Mouse (Mus musculus) small intestine, adult 2 months (tissue): ENCODE data around the gene Gm4756. TPM values are rescaled to one million over a fixed set of nuclear protein-coding genes. Genes with fewer than 3 reads are reported as not detected.

Experiments used
- H3K27ac ChIP-seq: fragments of 200-500 bp; 2 replicates; pipeline ENCODE4 v1.5.1; 2012; ENCODE audit warnings: low read depth, low read length, control low read depth, inconsistent platforms; ENCODE audit not compliant: insufficient read depth
- H3K27me3 ChIP-seq: fragments of 200-500 bp; 2 replicates; pipeline ENCODE4 v1.6.1; 2012; ENCODE audit warnings: mild to moderate bottlenecking, moderate library complexity, low read length, inconsistent platforms; ENCODE audit not compliant: control insufficient read depth, insufficient read depth
- H3K36me3 ChIP-seq: fragments of 200-500 bp; 2 replicates; pipeline ENCODE4 v1.6.1; 2012; ENCODE audit warnings: mild to moderate bottlenecking, low read length, control low read depth, inconsistent platforms; ENCODE audit not compliant: control insufficient read depth, insufficient read depth
- H3K4me1 ChIP-seq: fragments of 200-500 bp; 2 replicates; pipeline ENCODE4 v1.6.1; 2012; ENCODE audit warnings: low read length, inconsistent platforms, mixed read lengths; ENCODE audit not compliant: control insufficient read depth, insufficient read depth, insufficient read length
- H3K4me3 ChIP-seq: fragments of 200-500 bp; 2 replicates; pipeline ENCODE4 v1.5.1; 2012; ENCODE audit warnings: low read depth, mild to moderate bottlenecking, control low read depth, inconsistent platforms, low read length, moderate library complexity
- CTCF ChIP-seq: fragments of 200-500 bp; IDR thresholded peaks from 2 replicates; pipeline ENCODE4 v1.5.1; 2012; ENCODE audit warnings: low read depth, mild to moderate bottlenecking, control low read depth, inconsistent platforms, low read length, moderate library complexity, mixed read lengths; ENCODE audit not compliant: insufficient replicate concordance, insufficient read length; ENCODE audit errors: extremely low read depth
- POLR2A ChIP-seq: fragments of 200-500 bp; IDR thresholded peaks from 2 replicates; pipeline ENCODE4 v1.6.1; 2012; ENCODE audit warnings: low read depth, mild to moderate bottlenecking, control low read depth, inconsistent platforms, low read length, moderate library complexity
- WGBS: fragments of 180-500 bp; shearing (Covaris S2); methylation state at CpG from one replicate; pipeline ENCODE4 v1.1.7; 2018; 5-methylcytosine and 5-hydroxymethylcytosine counted together
- polyA plus RNA-seq: library from polyadenylated mRNA; depleted of rRNA; stranded (reverse); fragments of >200 nt; gene quantifications from 2 replicates; pipeline ENCODE4 v1.2.3, GENCODE M21; 2012; rRNA removed

The Gm4756 gene
- polyA plus RNA-seq, 1 experiment, result not detected

- Histone ChIP-seq H3K4me1 (no peaks in the 10 kb centered on the region), H3K4me3 (peak within 1 kb of the TSS; percentile 72), H3K36me3 (no peaks in the 10 kb centered on the region), H3K27ac (no peak within 1 kb of the TSS), H3K27me3 (no peaks in the 10 kb centered on the region)
- WGBS, result under 1% methylated on average over 45 of the region's 45 CpGs
- TF ChIP-seq POLR2A, result no peak; the same call in 1 of the 2 replicates
- TF ChIP-seq CTCF, result no peak
Measured at GRCm38 (mm10) chr12:72536021-72536597, 113.4 kb downstream of the Gm4756 start, which contains the start of gene Pcnx4. Gene Pcnx4 (plus strand): TSS chr12:72536383.

GRCm38 (mm10) chr12:72535599-72535998 is 113.9 kb downstream of the Gm4756 start:
- TF ChIP-seq CTCF, result no peak
- TF ChIP-seq POLR2A, result no peak
- Histone ChIP-seq H3K27ac (no peak overlapping the region), H3K4me1 (no peaks in the 10 kb centered on the region), H3K36me3 (no peaks in the 10 kb centered on the region), H3K4me3 (peak overlapping the region; percentile 72), H3K27me3 (no peaks in the 10 kb centered on the region)
- WGBS, result 39% methylated on average over 3 of the region's 3 CpGs

- TF ChIP-seq CTCF (no peak), POLR2A (no peak)
- Histone ChIP-seq H3K4me3 (no peak overlapping the region), H3K36me3 (no peaks in the 10 kb centered on the region), H3K4me1 (no peaks in the 10 kb centered on the region), H3K27ac (no peak overlapping the region), H3K27me3 (no peaks in the 10 kb centered on the region)
- WGBS, result 82% methylated on average over 6 of the region's 6 CpGs
Measured at GRCm38 (mm10) chr12:72533986-72534385, 115.5 kb downstream of the Gm4756 start.

GRCm38 (mm10) chr12:72532303-72532702 is 117.2 kb downstream of the Gm4756 start:
- Histone ChIP-seq H3K4me1 (no peaks in the 10 kb centered on the region), H3K4me3 (no peak overlapping the region), H3K27me3 (no peaks in the 10 kb centered on the region), H3K27ac (no peak overlapping the region), H3K36me3 (no peaks in the 10 kb centered on the region)
- TF ChIP-seq POLR2A, result no peak
- TF ChIP-seq CTCF, result no peak
- 75% methylated on average over 7 of the region's 7 CpGs for WGBS

Other genes starting within 250 kb of the Gm4756 start
- gene Rtn1, start 240.6 kb downstream of the Gm4756 start, polyA plus RNA-seq, result 3.1 and 4.1 TPM in 2 replicates
- gene Lrrc9, start 207.8 kb downstream of the Gm4756 start, polyA plus RNA-seq, result 0.09 TPM in 1 of 2 replicates, not detected in the other
- gene Pcnx4, start 113.3 kb downstream of the Gm4756 start, polyA plus RNA-seq, result 0.43 and 0.51 TPM in 2 replicates
- 9.1 and 23.9 TPM in 2 replicates for gene Dhrs7, start 15.2 kb upstream of the Gm4756 start, polyA plus RNA-seq
- gene Ppm1a, start 107.8 kb upstream of the Gm4756 start, polyA plus RNA-seq, result 10.4 and 34.7 TPM in 2 replicates